Mouse (Mus musculus) intestine, postnatal 0 days (tissue): ENCODE measurements around the gene B4galt2. TPM values are rescaled to one million over a fixed set of nuclear protein-coding genes. Genes with fewer than 3 reads are reported as not detected.

ENCODE experiments used
- ATAC-seq: fragments of 200-750 bp; cut with Nextera tagmentation; 2 replicates; pipeline ENCODE4 v1.8.0; 2017; ENCODE audit warnings: mild to moderate bottlenecking, moderate TSS enrichment, moderate library complexity
- H3K27ac ChIP-seq: fragments of 300-500 bp; sonication (generic); 2 replicates; pipeline ENCODE4 v1.5.1; 2014; ENCODE audit warnings: mild to moderate bottlenecking, low read depth, low read length, moderate library complexity
- H3K27me3 ChIP-seq: fragments of 300-500 bp; sonication (generic); replicated peaks from 2 replicates; pipeline ENCODE4 v1.6.1; 2014; ENCODE audit warnings: low read length, mixed read lengths; ENCODE audit not compliant: control insufficient read depth, insufficient read depth
- H3K36me3 ChIP-seq: fragments of 300-500 bp; sonication (generic); 2 replicates; pipeline ENCODE4 v1.6.1; 2014; ENCODE audit warnings: mild to moderate bottlenecking, moderate library complexity; ENCODE audit not compliant: control insufficient read depth, insufficient read depth
- H3K4me1 ChIP-seq: fragments of 300-500 bp; sonication (generic); replicated peaks from 2 replicates; pipeline ENCODE4 v1.6.1; 2014; ENCODE audit warnings: antibody characterized with exemption, low read length, mixed read lengths; ENCODE audit not compliant: control insufficient read depth, insufficient read depth
- H3K4me2 ChIP-seq: fragments of 300-500 bp; sonication (generic); replicated peaks from 2 replicates; pipeline ENCODE4 v1.6.1; 2014; ENCODE audit warnings: low read depth, mild to moderate bottlenecking, moderate library complexity
- H3K4me3 ChIP-seq: fragments of 300-500 bp; sonication (generic); 2 replicates; pipeline ENCODE4 v1.5.1; 2014; ENCODE audit warnings: low read depth, low read length
- H3K9ac ChIP-seq: fragments of 300-500 bp; sonication (generic); 2 replicates; pipeline ENCODE4 v1.6.1; 2014; ENCODE audit warnings: mild to moderate bottlenecking, low read depth, low read length
- H3K9me3 ChIP-seq: fragments of 300-500 bp; sonication (generic); 2 replicates; pipeline ENCODE4 v1.6.1; 2016; ENCODE audit warnings: mixed run types; ENCODE audit not compliant: control insufficient read depth
- CTCF ChIP-seq: sonication (generic); IDR thresholded peaks from 2 replicates; pipeline ENCODE4 v1.5.1; 2016; ENCODE audit warnings: low read depth, mild to moderate bottlenecking, control low read depth, antibody characterized with exemption, moderate library complexity
- WGBS: fragments of 180-500 bp; shearing (Covaris S2); extraction: QIAGEN DNeasy Blood & Tissue Kit; methylation state at CpG from one replicate; pipeline ENCODE4 v1.1.7; 2014; 5-methylcytosine and 5-hydroxymethylcytosine counted together
- polyA plus RNA-seq: library from polyadenylated mRNA; unstranded; fragments of >200 nt; fragmentation: Nextera tagmentation; extraction: Ambion mirVana; gene quantifications from 2 replicates; pipeline ENCODE4 v1.2.1, GENCODE M21; 2015

The B4galt2 gene
- polyA plus RNA-seq, 1 experiment from 2014 or later, result 8.7 TPM

GRCm38 (mm10) chr4:117840821-117841220 is 42.5 kb downstream of the B4galt2 start:
- Histone ChIP-seq H3K36me3 (no peaks in the 10 kb centered on the region), H3K27ac (no peak overlapping the region), H3K27me3 (no peaks in the 10 kb centered on the region), H3K4me1 (no peaks in the 10 kb centered on the region), H3K4me2 (no peak overlapping the region), H3K4me3 (no peak overlapping the region), H3K9me3 (no peaks in the 10 kb centered on the region), H3K9ac (no peak overlapping the region)
- TF ChIP-seq CTCF, result no peak
- no peak for ATAC-seq
- 95% methylated on average over 5 of the region's 5 CpGs for WGBS

- WGBS, result 68% methylated on average over 6 of the region's 6 CpGs
- H3K4me3 ChIP-seq, result no peak overlapping the region
- H3K9ac ChIP-seq, result no peak overlapping the region
- no peak overlapping the region for H3K27ac ChIP-seq
- no peak for ATAC-seq
- H3K4me1 ChIP-seq, result no peaks in the 10 kb centered on the region
- H3K27me3 ChIP-seq, result 0 out of 2 replicates have a peak, but pooled peaks cover 3% of the 10 kb centered on the region
- no peaks in the 10 kb centered on the region for H3K9me3 ChIP-seq
- H3K4me2 ChIP-seq, result no peak overlapping the region
- no peaks in the 10 kb centered on the region for H3K36me3 ChIP-seq
- no peak for TF ChIP-seq CTCF
Observed at GRCm38 (mm10) chr4:117839366-117839765, 43.9 kb downstream of the B4galt2 start.

- no peak overlapping the region for H3K4me2 ChIP-seq
- no peaks in the 10 kb centered on the region for H3K9me3 ChIP-seq
- no peaks in the 10 kb centered on the region for H3K4me1 ChIP-seq
- 75% methylated on average over 4 of the region's 4 CpGs for WGBS
- H3K27ac ChIP-seq, result no peak overlapping the region
- H3K4me3 ChIP-seq, result no peak overlapping the region
- H3K36me3 ChIP-seq, result no peaks in the 10 kb centered on the region
- no peak for TF ChIP-seq CTCF
- 0 out of 2 replicates have a peak, but pooled peaks cover 3% of the 10 kb centered on the region for H3K27me3 ChIP-seq
- ATAC-seq, result no peak
- no peak overlapping the region for H3K9ac ChIP-seq
Observed at GRCm38 (mm10) chr4:117837271-117837670, 46.0 kb downstream of the B4galt2 start.

GRCm38 (mm10) chr4:117836204-117836767 is 47.0 kb downstream of the B4galt2 start:
- under 1% methylated on average over 47 of the region's 48 CpGs for WGBS
- no peaks in the 10 kb centered on the region; the same call in 1 of the 2 replicates for H3K4me1 ChIP-seq
- peak overlapping the region; percentile 78 for H3K4me3 ChIP-seq
- peak; percentile 85 for ATAC-seq
- H3K36me3 ChIP-seq, result no peaks in the 10 kb centered on the region
- H3K4me2 ChIP-seq, result peak overlapping the region; percentile 99
- H3K9ac ChIP-seq, result peak overlapping the region; percentile 48
- H3K27ac ChIP-seq, result peak overlapping the region; percentile 81
- no peak for TF ChIP-seq CTCF
- H3K27me3 ChIP-seq, result 0 out of 2 replicates have a peak, but pooled peaks cover 3% of the 10 kb centered on the region
- no peaks in the 10 kb centered on the region for H3K9me3 ChIP-seq

- 0 out of 2 replicates have a peak, but pooled peaks cover 3% of the 10 kb centered on the region for H3K27me3 ChIP-seq
- ATAC-seq, result peak; percentile 16
- under 1% methylated on average over 60 of the region's 60 CpGs for WGBS
Observed at GRCm38 (mm10) chr4:117835531-117836111, 47.7 kb downstream of the B4galt2 start.

GRCm38 (mm10) chr4:117834845-117835530 is 48.3 kb downstream of the B4galt2 start:
- peak overlapping the region; percentile 81 for H3K27ac ChIP-seq
- peak overlapping the region; percentile 78 for H3K4me3 ChIP-seq
- TF ChIP-seq CTCF, result 0 out of 2 replicates have a peak, but pooled peaks have one; percentile 39
- WGBS, result 3% methylated on average over 34 of the region's 36 CpGs
- peaks cover 2% of the 10 kb centered on the region; the same call in 1 of the 2 replicates for H3K4me1 ChIP-seq
- H3K9me3 ChIP-seq, result no peaks in the 10 kb centered on the region
- no peaks in the 10 kb centered on the region for H3K36me3 ChIP-seq
- peak; percentile 12; the same call in 1 of the 2 replicates for ATAC-seq
- peak overlapping the region; percentile 48 for H3K9ac ChIP-seq
- 0 out of 2 replicates have a peak, but pooled peaks cover 3% of the 10 kb centered on the region for H3K27me3 ChIP-seq
- H3K4me2 ChIP-seq, result peak overlapping the region; percentile 99

More at GRCm38 (mm10) chr4:117835531-117836111, 47.7 kb downstream of the B4galt2 start:
- peak overlapping the region; percentile 99 for H3K4me2 ChIP-seq
- no peaks in the 10 kb centered on the region for H3K36me3 ChIP-seq
- no peaks in the 10 kb centered on the region; the same call in 1 of the 2 replicates for H3K4me1 ChIP-seq
- H3K4me3 ChIP-seq, result peak overlapping the region; percentile 78
- peak overlapping the region; percentile 48 for H3K9ac ChIP-seq
- peak overlapping the region; percentile 81 for H3K27ac ChIP-seq
- H3K9me3 ChIP-seq, result no peaks in the 10 kb centered on the region
- no peak for TF ChIP-seq CTCF
